Mouse (Mus musculus) megakaryocyte, embryonic 14.5 days (primary cell): ENCODE data around the gene Wfikkn1.

ENCODE experiments used
- FLI1 ChIP-seq: IDR thresholded peaks from 2 replicates; pipeline ENCODE4 v1.6.1; 2012; ENCODE audit warnings: low read length, inconsistent platforms, mixed read lengths
- GATA1 ChIP-seq: IDR thresholded peaks from 3 replicates; pipeline ENCODE4 v1.6.1; 2012; ENCODE audit warnings: mixed read lengths, low read length, inconsistent platforms, borderline replicate concordance

- no peak for TF ChIP-seq GATA1
- no peak for TF ChIP-seq FLI1
Observed at GRCm38 (mm10) chr17:25841117-25841880, 39.4 kb downstream of the Wfikkn1 start, which contains the start of gene Gm20683.
